Mouse (Mus musculus) layer of hippocampus, adult 2 months (tissue): ENCODE measurements around the gene Slc17a6. TPM values are rescaled to one million over a fixed set of nuclear protein-coding genes. Genes with fewer than 3 reads are reported as not detected.

Experiments used
- DNase-seq, 2 experiments: peaks; one replicate each; pipeline ENCODE4 v3.0.0; 2022; ENCODE audit warnings: low spot score in 2 of 2
- H3K27ac ChIP-seq: fragments of 200-600 bp; 2 replicates; pipeline ENCODE4 v1.8.1; 2022
- H3K4me3 ChIP-seq: fragments of 200-600 bp; 2 replicates; pipeline ENCODE4 v1.8.1; 2022; ENCODE audit warnings: mild to moderate bottlenecking
- CTCF ChIP-seq: fragments of 200-600 bp; conservative IDR thresholded peaks from 2 replicates; pipeline ENCODE4 v1.8.1; 2022; ENCODE audit warnings: antibody characterized with exemption, mild to moderate bottlenecking, moderate library complexity
- total RNA-seq, 2 experiments: library from RNA; stranded (reverse); gene quantifications; 2 replicates each; pipeline ENCODE4 v1.2.3; 2021

Gene Slc17a6
- total RNA-seq, 2 experiments from 2014 or later, result 9.4 to 12.7 TPM

- Histone ChIP-seq H3K27ac (no peak overlapping the region), H3K4me3 (no peak overlapping the region)
- no peak for TF ChIP-seq CTCF
- no peak for DNase-seq
Observed at GRCm38 (mm10) chr7:51715771-51716170, 94.0 kb downstream of the Slc17a6 start.

Other genes starting within 250 kb of the Slc17a6 start
- gene Ano5, start 111.0 kb upstream of the Slc17a6 start, total RNA-seq, result 1 to 10 TPM; 1.2 to 1.4 TPM
- gene Gas2, start 240.0 kb downstream of the Slc17a6 start, total RNA-seq, result 10 to 100 TPM; 28.2 to 31.0 TPM
- 1 to 10 TPM; 4.7 to 5.0 TPM for gene Fancf, start 240.3 kb downstream of the Slc17a6 start, total RNA-seq